Mouse (Mus musculus): ENCODE data around the gene Btbd35f13. TPM values are rescaled to one million over a fixed set of nuclear protein-coding genes. Genes with fewer than 3 reads are reported as not detected.
"Not testable (repeated sequence)": the region's sequence is repeated elsewhere in the genome, so short reads cannot be mapped to it uniquely, and the experiment has no call there.

Btbd35f13 gene
- not detected in 2 replicates for polyA plus RNA-seq (2014; fragmentation: Nextera tagmentation; extraction: Ambion mirVana)

- not testable (repeated sequence) for H3K9ac ChIP-seq (ENCODE audit: low read length); H3K27me3 ChIP-seq (ENCODE audit: control insufficient read depth, insufficient read depth, low read length); H3K4me3 ChIP-seq (ENCODE audit: low read depth, low read length); H3K4me2 ChIP-seq (ENCODE audit: low read depth); ATAC-seq (ENCODE audit: insufficient read depth, low FRiP score, low TSS enrichment); H3K4me1 ChIP-seq (ENCODE audit: control insufficient read depth, insufficient read depth, low read length); DNase-seq (ENCODE audit: low spot score); H3K27ac ChIP-seq (ENCODE audit: low read depth, low read length); H3K36me3 ChIP-seq (ENCODE audit: control insufficient read depth, insufficient read depth, low read length); H3K9me3 ChIP-seq (ENCODE audit: control insufficient read depth, low read length)
- 82% methylated on average over 2 of the region's 3 CpGs for WGBS
Observed at GRCm38 (mm10) chrX:33656872-33657271, at the start of gene Btbd35f13. TSS of gene Btbd35f13 (plus strand) at chrX:33657172.

GRCm38 (mm10) chrX:33702249-33702648 is 45.3 kb downstream of the Btbd35f13 start, which contains the start of gene Btbd35f14:
TSS of gene Btbd35f14 (minus strand) at chrX:33702349.
- H3K9me3 ChIP-seq (ENCODE audit: control insufficient read depth, low read length); H3K4me2 ChIP-seq (ENCODE audit: low read depth); H3K36me3 ChIP-seq (ENCODE audit: control insufficient read depth, insufficient read depth, low read length); H3K27me3 ChIP-seq (ENCODE audit: control insufficient read depth, insufficient read depth, low read length); H3K27ac ChIP-seq (ENCODE audit: low read depth, low read length); H3K4me3 ChIP-seq (ENCODE audit: low read depth, low read length); H3K4me1 ChIP-seq (ENCODE audit: control insufficient read depth, insufficient read depth, low read length); H3K9ac ChIP-seq (ENCODE audit: low read length); DNase-seq (ENCODE audit: low spot score); ATAC-seq (ENCODE audit: insufficient read depth, low FRiP score, low TSS enrichment): not testable (repeated sequence)
- no CpG with 5 or more reads among the region's 3 CpGs for WGBS

Other genes starting within 250 kb of the Btbd35f13 start
- not detected in 2 replicates for gene Btbd35f15, start 79.9 kb upstream of the Btbd35f13 start, polyA plus RNA-seq (2014; fragmentation: Nextera tagmentation; extraction: Ambion mirVana)
- gene Btbd35f14, start 45.2 kb downstream of the Btbd35f13 start, polyA plus RNA-seq (2014; fragmentation: Nextera tagmentation; extraction: Ambion mirVana), result not detected in 2 replicates

All from neural tube, embryonic 11.5 days (tissue).